Mouse (Mus musculus) MEL (cell line): ENCODE data around the gene Zfp1. TPM values are rescaled to one million over a fixed set of nuclear protein-coding genes. Genes with fewer than 3 reads are reported as not detected.

Experiments used
- DNase-seq: peaks from one replicate; pipeline ENCODE4 v3.0.0; 2011; ENCODE audit warnings: low read depth, low spot score
- H3K27ac ChIP-seq: 2 replicates; pipeline ENCODE4 v1.5.1; 2012; ENCODE audit warnings: low read depth, mild to moderate bottlenecking, control low read depth, low read length, moderate library complexity; ENCODE audit not compliant: control insufficient read depth
- H3K27me3 ChIP-seq, 2 experiments: fragments of 150-350 bp in 1 of 2; sonication (generic) in 1 of 2; 2 replicates each; pipeline ENCODE4 v1.6.1; 2012; ENCODE audit warnings: low read length in 2 of 2, mild to moderate bottlenecking in 2 of 2, improper control_type of control experiment in 1 of 2, moderate library complexity in 1 of 2; ENCODE audit not compliant: insufficient read depth in 2 of 2, control insufficient read depth in 1 of 2
- H3K36me3 ChIP-seq, 2 experiments: 2 replicates each; pipeline ENCODE4 v1.6.1; 2012 to 2014; ENCODE audit warnings: low read length in 2 of 2, improper control_type of control experiment in 1 of 2, inconsistent platforms in 1 of 2, mild to moderate bottlenecking in 1 of 2; ENCODE audit not compliant: insufficient read depth in 2 of 2, control insufficient read depth in 1 of 2
- H3K4me1 ChIP-seq, 2 experiments: fragments of 150-350 bp in 1 of 2; sonication (generic) in 1 of 2; 2 replicates each; pipeline ENCODE4 v1.6.1; 2012; ENCODE audit warnings: low read length in 2 of 2, improper control_type of control experiment in 1 of 2, mild to moderate bottlenecking in 1 of 2; ENCODE audit not compliant: insufficient read depth in 2 of 2, control insufficient read depth in 1 of 2
- H3K4me3 ChIP-seq, 2 experiments: fragments of 150-350 bp in 1 of 2; sonication (generic) in 1 of 2; 2 replicates each; pipeline ENCODE4 v1.5.1; 2012; ENCODE audit warnings: low read depth in 2 of 2, low read length in 2 of 2, mild to moderate bottlenecking in 2 of 2, moderate library complexity in 2 of 2, control low read depth in 1 of 2, improper control_type of control experiment in 1 of 2; ENCODE audit not compliant: control insufficient read depth in 1 of 2, insufficient read depth in 1 of 2
- H3K79me2 ChIP-seq: 2 replicates; pipeline ENCODE4 v1.6.1; 2012; ENCODE audit warnings: mild to moderate bottlenecking, low read length, moderate library complexity; ENCODE audit not compliant: control insufficient read depth, poor library complexity, insufficient read depth
- H3K9ac ChIP-seq: 2 replicates; pipeline ENCODE4 v1.6.1; 2012; ENCODE audit warnings: low read depth, mild to moderate bottlenecking, control low read depth, low read length, moderate library complexity; ENCODE audit not compliant: control insufficient read depth, poor library complexity, severe bottlenecking
- H3K9me3 ChIP-seq: fragments of 150-350 bp; sonication (generic); replicated peaks from 2 replicates; pipeline ENCODE4 v1.6.1; 2012; ENCODE audit warnings: mild to moderate bottlenecking, low read length, improper control_type of control experiment, moderate library complexity; ENCODE audit not compliant: insufficient read depth
- BHLHE40 ChIP-seq: IDR thresholded peaks from 2 replicates; pipeline ENCODE4 v1.6.1; 2012; ENCODE audit warnings: low read depth, mild to moderate bottlenecking, inconsistent platforms, low read length, improper control_type of control experiment, borderline replicate concordance
- CHD2 ChIP-seq: IDR thresholded peaks from 2 replicates; pipeline ENCODE4 v1.6.1; 2011; ENCODE audit warnings: low read length, improper control_type of control experiment
- ELF1 ChIP-seq: IDR thresholded peaks from 2 replicates; pipeline ENCODE4 v1.6.1; 2014; ENCODE audit warnings: low read depth, mild to moderate bottlenecking, inconsistent platforms, low read length, improper control_type of control experiment, moderate library complexity
- EP300 ChIP-seq, 2 experiments: IDR thresholded peaks; 2 replicates each; pipeline ENCODE4 v1.6.1; 2011; ENCODE audit warnings: improper control_type of control experiment in 2 of 2, low read length in 2 of 2, low read depth in 1 of 2, mild to moderate bottlenecking in 1 of 2
- ETS1 ChIP-seq: IDR thresholded peaks from 2 replicates; pipeline ENCODE4 v1.6.1; 2012; ENCODE audit warnings: low read depth, mild to moderate bottlenecking, inconsistent platforms, low read length, improper control_type of control experiment, moderate library complexity
- GATA1 ChIP-seq: IDR thresholded peaks from 2 replicates; pipeline ENCODE4 v1.6.1; 2011; ENCODE audit warnings: low read depth, low read length, improper control_type of control experiment
- JUND ChIP-seq: IDR thresholded peaks from 2 replicates; pipeline ENCODE4 v1.6.1; 2011; ENCODE audit warnings: low read depth, mild to moderate bottlenecking, improper control_type of control experiment, low read length
- KAT2A ChIP-seq: conservative IDR thresholded peaks from 2 replicates; pipeline ENCODE4 v1.6.1; 2012; ENCODE audit warnings: low read depth, low read length, improper control_type of control experiment, inconsistent platforms
- MAFK ChIP-seq: IDR thresholded peaks from 2 replicates; pipeline ENCODE4 v1.6.1; 2011; ENCODE audit warnings: low read depth, mild to moderate bottlenecking, low read length, improper control_type of control experiment, borderline replicate concordance
- MAX ChIP-seq: IDR thresholded peaks from 2 replicates; pipeline ENCODE4 v1.6.1; 2011; ENCODE audit warnings: low read length, improper control_type of control experiment
- MEF2A ChIP-seq: IDR thresholded peaks from 2 replicates; pipeline ENCODE4 v1.6.1; 2014; ENCODE audit warnings: low read depth, mild to moderate bottlenecking, inconsistent platforms, low read length, improper control_type of control experiment; ENCODE audit not compliant: poor library complexity, insufficient replicate concordance, severe bottlenecking; ENCODE audit errors: extremely low read depth
- MXI1 ChIP-seq: IDR thresholded peaks from 2 replicates; pipeline ENCODE4 v1.6.1; 2011; ENCODE audit warnings: mild to moderate bottlenecking, low read depth, low read length, improper control_type of control experiment
- MYB ChIP-seq: IDR thresholded peaks from 2 replicates; pipeline ENCODE4 v1.6.1; 2011; ENCODE audit warnings: mild to moderate bottlenecking, low read depth, low read length, improper control_type of control experiment
- MYC ChIP-seq: IDR thresholded peaks from 2 replicates; pipeline ENCODE4 v1.6.1; 2011; ENCODE audit warnings: low read depth, mild to moderate bottlenecking, low read length, improper control_type of control experiment, moderate library complexity
- NELFE ChIP-seq: IDR thresholded peaks from 2 replicates; pipeline ENCODE4 v1.6.1; 2011; ENCODE audit warnings: low read depth, low read length, improper control_type of control experiment
- RCOR1 ChIP-seq: IDR thresholded peaks from 2 replicates; pipeline ENCODE4 v1.6.1; 2012; ENCODE audit warnings: low read depth, mild to moderate bottlenecking, inconsistent platforms, low read length, improper control_type of control experiment
- SIN3A ChIP-seq: IDR thresholded peaks from 2 replicates; pipeline ENCODE4 v1.6.1; 2012; ENCODE audit warnings: low read length, improper control_type of control experiment, inconsistent platforms
- TAL1 ChIP-seq: IDR thresholded peaks from 2 replicates; pipeline ENCODE4 v1.6.1; 2012; ENCODE audit warnings: mild to moderate bottlenecking, inconsistent platforms, low read length, moderate library complexity, mixed read lengths
- TCF12 ChIP-seq: IDR thresholded peaks from 2 replicates; pipeline ENCODE4 v1.6.1; 2014; ENCODE audit warnings: low read depth, mild to moderate bottlenecking, inconsistent platforms, low read length, improper control_type of control experiment, moderate library complexity
- USF1 ChIP-seq: IDR thresholded peaks from 2 replicates; pipeline ENCODE4 v1.6.1; 2014; ENCODE audit warnings: low read depth, mild to moderate bottlenecking, inconsistent platforms, low read length, improper control_type of control experiment, moderate library complexity
- polyA plus RNA-seq, 2 experiments: library from polyadenylated mRNA; stranded (reverse) in 1 of 2; unstranded in 1 of 2; fragments of >175 nt in 1 of 2; fragments of >200 nt in 1 of 2; gene quantifications; 2 replicates each; pipeline versions ENCODE4 v1.2.1 to v1.2.4; 2012; ENCODE audit warnings: low replicate concordance in 2 of 2, low read depth in 1 of 2; ENCODE audit not compliant: insufficient read length in 2 of 2, insufficient read depth in 1 of 2, missing spikeins in 1 of 2
- total RNA-seq: library from RNA; depleted of rRNA; stranded (reverse); fragments of 300-350 nt; gene quantifications from 2 replicates; pipeline ENCODE4 v1.2.3, GENCODE M21; 2012

Zfp1 gene
- total and polyA plus RNA-seq, 3 experiments, result 12.2 to 12.4 TPM; not detected in 1

GRCm38 (mm10) chr8:111597310-111597709 is 45.9 kb upstream of the Zfp1 start:
- no peaks in the 10 kb centered on the region for H3K27me3 ChIP-seq
- H3K27ac ChIP-seq, result peak overlapping the region; percentile 88; the same call in 1 of the 2 replicates
- peaks cover 31 to 37% of the 10 kb centered on the region in 2 experiments for H3K4me1 ChIP-seq
- H3K9me3 ChIP-seq, result no peaks in the 10 kb centered on the region
- H3K9ac ChIP-seq, result no peak overlapping the region
- peak; percentile 59 for DNase-seq
- H3K79me2 ChIP-seq, result peaks cover 7% of the 10 kb centered on the region
- TF ChIP-seq MAX, result 0 out of 2 replicates have a peak, but pooled peaks have one; percentile 44
- TF ChIP-seq SIN3A, result peak; percentile 54
- peak; percentile 83 for TF ChIP-seq RCOR1
- no peak for TF ChIP-seq CHD2
- peak; percentile 51; the same call in 1 of the 2 replicates for TF ChIP-seq MYC
- TF ChIP-seq KAT2A, result no peak
- TF ChIP-seq EP300 (IDR thresholded peaks at IDR 0.05; ENCODE audit: low read depth in 1 of 2, low read length in 2 of 2), result peak; percentile 52 to 72
- peak; percentile 79 for TF ChIP-seq GATA1
- TF ChIP-seq ELF1, result no peak
- TF ChIP-seq ETS1, result peak; percentile 65; the same call in 1 of the 2 replicates
- TF ChIP-seq TCF12, result no peak
- TF ChIP-seq MXI1, result peak; percentile 48; the same call in 1 of the 2 replicates
- no peak for TF ChIP-seq TAL1
- TF ChIP-seq USF1, result no peak
- peak; percentile 44; the same call in 1 of the 2 replicates for TF ChIP-seq MEF2A
- TF ChIP-seq MAFK, result no peak
- TF ChIP-seq NELFE, result no peak
- TF ChIP-seq BHLHE40, result peak; percentile 56; the same call in 1 of the 2 replicates
- no peak for TF ChIP-seq JUND
- H3K36me3 ChIP-seq, result peaks cover 0 to 31% of the 10 kb centered on the region in 2 experiments; a peak in 2 of 4 replicates
- no peak overlapping the region for H3K4me3 ChIP-seq

- Histone ChIP-seq H3K36me3 (peaks cover 0 to 27% of the 10 kb centered on the region in 2 experiments; a peak in 2 of 4 replicates), H3K4me3 (no peak overlapping the region), H3K79me2 (peaks cover 5% of the 10 kb centered on the region; the same call in 1 of the 2 replicates), H3K9ac (no peak overlapping the region), H3K27ac (no peak overlapping the region), H3K4me1 (peaks cover 24 to 27% of the 10 kb centered on the region in 2 experiments), H3K9me3 (no peaks in the 10 kb centered on the region), H3K27me3 (no peaks in the 10 kb centered on the region)
- no peak for TF ChIP-seq MYB
- DNase-seq, result no peak
These were observed 43.3 kb upstream of the Zfp1 start for GRCm38 (mm10) chr8:111599707-111600444.
